Mouse (Mus musculus) layer of hippocampus, postnatal 14 days (tissue): ENCODE measurements around the gene Fam216b. TPM values are rescaled to one million over a fixed set of nuclear protein-coding genes. Genes with fewer than 3 reads are reported as not detected.

Experiments
- DNase-seq, 2 experiments: peaks; one replicate each; pipeline ENCODE4 v3.0.0; 2021 to 2022; ENCODE audit warnings: low spot score in 2 of 2, mixed read lengths in 1 of 2
- total RNA-seq, 2 experiments: library from RNA; stranded (reverse); gene quantifications; 2 replicates each; pipeline ENCODE4 v1.2.3; 2021

Gene Fam216b
- total RNA-seq, 2 experiments from 2014 or later: 0.91 to 2.0 TPM

- no peak for DNase-seq
Measured at GRCm38 (mm10) chr14:78048258-78048657, 40.5 kb downstream of the Fam216b start.

- no peak for DNase-seq
Measured at GRCm38 (mm10) chr14:78043079-78043478, 45.7 kb downstream of the Fam216b start.

GRCm38 (mm10) chr14:78041886-78042526, 46.8 kb downstream of the Fam216b start:
- no peak for DNase-seq

- no peak for DNase-seq
Measured at GRCm38 (mm10) chr14:78040643-78041042, 48.2 kb downstream of the Fam216b start.

GRCm38 (mm10) chr14:78038876-78039275, 49.9 kb downstream of the Fam216b start:
- DNase-seq: no peak

Other genes starting within 250 kb of the Fam216b start
- gene Dnajc15, start 213.9 kb downstream of the Fam216b start, total RNA-seq: 10 to 100 TPM; 61.5 to 64.1 TPM
- gene Epsti1, start 184.8 kb downstream of the Fam216b start, total RNA-seq: under 1 TPM in 1 of 2 experiments, not detected in 1; 0.23 TPM
- gene Tnfsf11, start 219.0 kb upstream of the Fam216b start, total RNA-seq: under 1 TPM in 1 of 2 experiments, not detected in 1; 0.14 TPM